Mouse (Mus musculus): ENCODE data around the gene Pdilt. TPM values are rescaled to one million over a fixed set of nuclear protein-coding genes. Genes with fewer than 3 reads are reported as not detected.

Pdilt gene
- total and polyA plus RNA-seq, 2 experiments from 2014 or later: not detected

DNA sequence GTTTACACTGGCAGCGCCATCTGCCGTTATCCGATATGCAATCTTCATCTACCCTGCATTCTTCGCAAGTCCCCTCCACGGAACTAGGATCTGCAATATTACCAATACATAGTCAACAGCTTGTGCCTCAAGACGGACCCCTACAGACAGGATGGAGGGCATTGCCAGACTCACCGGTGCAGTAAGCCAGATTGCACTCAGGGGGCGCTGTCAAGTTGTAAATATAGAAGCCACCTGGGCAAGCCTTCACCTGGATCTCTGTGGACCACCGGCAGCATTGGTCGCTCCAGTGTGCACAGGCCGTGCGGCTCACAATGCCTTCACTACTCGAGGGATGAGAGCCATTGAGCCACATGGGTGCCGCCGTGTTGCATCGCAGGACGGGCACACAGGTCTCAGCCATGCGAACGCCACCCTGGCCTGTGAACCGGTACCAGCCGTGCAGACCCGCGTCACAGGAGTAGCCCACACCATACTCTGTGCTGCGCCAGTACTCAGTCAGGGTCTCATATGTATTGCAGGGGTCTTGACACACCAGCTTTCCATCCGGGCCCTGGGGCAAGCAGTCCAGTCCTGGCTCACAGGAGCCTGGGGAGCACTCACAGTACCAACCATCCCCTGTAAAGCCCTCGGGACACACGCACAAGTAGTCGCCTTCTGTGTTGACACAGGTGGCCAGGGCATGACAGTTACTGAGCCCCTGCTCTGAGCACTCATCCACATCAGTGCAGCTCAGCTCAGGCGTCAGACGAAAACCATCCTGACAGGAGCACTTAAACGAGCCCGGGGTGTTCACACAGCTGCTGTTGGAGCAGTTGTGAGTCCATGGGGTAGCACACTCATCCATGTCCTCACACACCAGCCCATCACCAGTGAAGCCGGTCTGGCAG lies 46.5 kb downstream of the Pdilt start:
- DNase-seq (ENCODE audit: low spot score): no peak
- no peak overlapping the region for H3K4me2 ChIP-seq (ENCODE audit: low read depth, low read length)
- H3K4me1 ChIP-seq (ENCODE audit: control insufficient read depth, insufficient read depth): no peaks in the 10 kb centered on the region
- TF ChIP-seq EP300 (IDR thresholded peaks at IDR 0.05; ENCODE audit: low read depth) (no peak), CTCF (IDR thresholded peaks at IDR 0.05; ENCODE audit: low read depth) (no peak)
- no peak overlapping the region for H3K27ac ChIP-seq (ENCODE audit: low read depth)
- no peaks in the 10 kb centered on the region for H3K36me3 ChIP-seq (replicated peaks; ENCODE audit: control insufficient read depth, insufficient read depth, low read length)
- no peaks in the 10 kb centered on the region for H3K9me3 ChIP-seq (replicated peaks; ENCODE audit: control insufficient read depth, low read length)
- no peaks in the 10 kb centered on the region for H3K27me3 ChIP-seq (ENCODE audit: control insufficient read depth, insufficient read depth, low read length)
- WGBS: 65% methylated on average over 33 of the region's 33 CpGs
- no peak overlapping the region for H3K4me3 ChIP-seq (ENCODE audit: low read depth, low read length)
- no peak for ATAC-seq (ENCODE audit: insufficient read depth, low read depth)
- no peak overlapping the region for H3K9ac ChIP-seq (replicated peaks; ENCODE audit: low read depth, low read length)

DNA sequence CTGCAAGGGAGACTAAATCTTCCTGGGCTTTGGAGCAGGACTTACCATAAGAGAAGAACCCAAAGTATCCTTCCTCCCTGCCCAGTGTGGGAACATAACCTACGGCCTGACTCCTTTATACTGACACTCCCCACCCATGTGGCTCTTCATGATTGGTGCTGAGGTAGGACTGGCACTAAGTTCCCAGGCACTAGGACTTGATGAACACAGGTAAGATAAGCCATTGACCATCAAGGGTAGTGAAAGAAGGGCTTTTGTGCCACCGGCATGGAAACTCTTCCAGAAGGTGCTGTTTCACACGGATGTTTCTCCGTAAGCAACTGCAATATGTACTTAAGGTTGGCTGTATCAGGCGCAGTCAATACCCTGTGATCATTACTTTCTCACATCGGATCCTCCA lies 64.1 kb downstream of the Pdilt start, which contains the start of gene Gp2:
Gene Gp2, minus strand, starts transcription at position 101 of the 400 bp plus-strand sequence.
- no peak for DNase-seq (ENCODE audit: low spot score)
- no peak within 1 kb of the TSS for H3K4me3 ChIP-seq (ENCODE audit: low read depth, low read length)
- no peaks in the 10 kb centered on the region for H3K36me3 ChIP-seq (replicated peaks; ENCODE audit: control insufficient read depth, insufficient read depth, low read length)
- WGBS: 87% methylated on average over 6 of the region's 6 CpGs
- H3K27ac ChIP-seq (ENCODE audit: low read depth): no peak within 1 kb of the TSS
- no peaks in the 10 kb centered on the region for H3K9me3 ChIP-seq (replicated peaks; ENCODE audit: control insufficient read depth, low read length)
- ATAC-seq (ENCODE audit: insufficient read depth, low read depth): no peak
- TF ChIP-seq EP300 (IDR thresholded peaks at IDR 0.05; ENCODE audit: low read depth) (no peak), CTCF (IDR thresholded peaks at IDR 0.05; ENCODE audit: low read depth) (no peak)
- H3K9ac ChIP-seq (replicated peaks; ENCODE audit: low read depth, low read length): no peak within 1 kb of the TSS
- H3K4me2 ChIP-seq (ENCODE audit: low read depth, low read length): no peak within 1 kb of the TSS
- H3K27me3 ChIP-seq (ENCODE audit: control insufficient read depth, insufficient read depth, low read length): no peaks in the 10 kb centered on the region
- H3K4me1 ChIP-seq (ENCODE audit: control insufficient read depth, insufficient read depth): no peaks in the 10 kb centered on the region

DNA sequence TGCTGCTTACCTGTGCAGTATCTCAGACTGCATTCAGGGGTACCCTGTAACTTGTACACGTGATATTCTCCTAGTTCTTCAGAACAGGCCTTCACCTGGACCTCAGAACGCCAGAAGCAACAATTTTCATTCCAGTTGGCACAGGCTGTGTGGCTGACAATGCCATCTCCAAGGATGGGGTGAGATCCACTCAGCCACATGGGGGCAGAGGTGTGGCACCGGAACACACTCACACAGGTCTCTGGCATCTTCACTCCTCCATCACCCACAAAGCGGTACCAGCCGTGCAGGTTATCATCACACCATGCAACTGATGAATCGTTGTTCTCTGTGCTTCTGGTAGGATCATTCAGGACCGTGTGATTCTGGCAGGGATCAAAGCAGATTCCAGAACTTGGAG lies 69.1 kb downstream of the Pdilt start:
- Histone ChIP-seq H3K4me3 (ENCODE audit: low read depth, low read length) (no peak overlapping the region), H3K4me1 (ENCODE audit: control insufficient read depth, insufficient read depth) (no peaks in the 10 kb centered on the region), H3K9me3 (replicated peaks; ENCODE audit: control insufficient read depth, low read length) (no peaks in the 10 kb centered on the region), H3K9ac (replicated peaks; ENCODE audit: low read depth, low read length) (no peak overlapping the region), H3K27me3 (ENCODE audit: control insufficient read depth, insufficient read depth, low read length) (no peaks in the 10 kb centered on the region), H3K36me3 (replicated peaks; ENCODE audit: control insufficient read depth, insufficient read depth, low read length) (no peaks in the 10 kb centered on the region), H3K27ac (ENCODE audit: low read depth) (no peak overlapping the region), H3K4me2 (ENCODE audit: low read depth, low read length) (no peak overlapping the region)
- WGBS: 70% methylated on average over 7 of the region's 7 CpGs
- DNase-seq (ENCODE audit: low spot score): no peak
- no peak for ATAC-seq (ENCODE audit: insufficient read depth, low read depth)
- TF ChIP-seq CTCF (IDR thresholded peaks at IDR 0.05; ENCODE audit: low read depth) (no peak), EP300 (IDR thresholded peaks at IDR 0.05; ENCODE audit: low read depth) (no peak)

DNA sequence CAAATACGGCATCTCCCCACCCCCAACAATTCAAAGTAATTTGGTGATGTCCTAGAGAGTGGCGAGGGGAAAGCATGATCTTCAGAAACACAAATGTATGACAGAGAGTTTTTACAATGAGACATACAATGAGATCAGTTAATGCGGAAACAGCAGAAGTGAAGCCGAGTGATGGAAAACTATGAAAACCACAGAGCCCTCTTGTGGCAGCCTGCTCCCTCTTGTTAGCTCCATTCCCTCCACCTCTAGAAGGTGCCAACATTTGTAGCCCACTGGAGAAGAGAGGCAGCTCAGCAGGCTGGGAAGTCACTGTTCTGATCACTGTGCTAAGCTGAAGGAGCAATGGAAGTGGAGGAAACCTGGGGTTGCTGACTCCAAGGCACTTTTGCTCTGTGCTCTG lies 79.4 kb downstream of the Pdilt start:
- no peak for ATAC-seq (ENCODE audit: insufficient read depth, low read depth)
- H3K27me3 ChIP-seq (ENCODE audit: control insufficient read depth, insufficient read depth, low read length): no peaks in the 10 kb centered on the region

DNA sequence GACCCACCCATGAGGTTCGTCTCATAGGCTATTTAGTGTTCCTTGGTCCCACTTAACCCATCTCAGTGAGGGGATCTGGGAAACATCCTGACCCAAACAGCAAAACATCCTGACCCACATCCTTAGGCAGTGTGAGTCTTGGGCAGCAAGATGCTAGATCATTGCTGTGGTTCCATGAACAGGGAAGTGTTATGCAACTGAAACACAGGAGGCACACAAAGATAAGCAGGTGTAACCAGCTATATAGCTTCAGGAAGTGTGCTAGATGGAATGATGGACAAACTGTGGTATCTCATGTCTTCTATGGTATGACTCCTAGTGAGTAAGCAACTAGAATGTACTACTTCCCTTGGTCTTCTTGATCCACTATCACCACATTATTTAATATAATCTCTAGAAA lies 81.4 kb downstream of the Pdilt start:
- 48% methylated on average over 1 of the region's 1 CpGs for WGBS
- ATAC-seq (ENCODE audit: insufficient read depth, low read depth) (no peak), DNase-seq (ENCODE audit: low spot score) (no peak)
- Histone ChIP-seq H3K4me3 (ENCODE audit: low read depth, low read length) (no peak overlapping the region), H3K27me3 (ENCODE audit: control insufficient read depth, insufficient read depth, low read length) (no peaks in the 10 kb centered on the region), H3K4me1 (ENCODE audit: control insufficient read depth, insufficient read depth) (no peaks in the 10 kb centered on the region), H3K36me3 (replicated peaks; ENCODE audit: control insufficient read depth, insufficient read depth, low read length) (no peaks in the 10 kb centered on the region), H3K27ac (ENCODE audit: low read depth) (no peak overlapping the region), H3K9ac (replicated peaks; ENCODE audit: low read depth, low read length) (no peak overlapping the region), H3K4me2 (ENCODE audit: low read depth, low read length) (no peak overlapping the region), H3K9me3 (replicated peaks; ENCODE audit: control insufficient read depth, low read length) (no peaks in the 10 kb centered on the region)
- no peak for TF ChIP-seq CTCF (IDR thresholded peaks at IDR 0.05; ENCODE audit: low read depth)

More for the DNA sequence above, 79.4 kb downstream of the Pdilt start:
- H3K4me2 ChIP-seq (ENCODE audit: low read depth, low read length): no peak overlapping the region
- 57% methylated on average over 4 of the region's 4 CpGs for WGBS
- H3K9me3 ChIP-seq (replicated peaks; ENCODE audit: control insufficient read depth, low read length): no peaks in the 10 kb centered on the region
- H3K36me3 ChIP-seq (replicated peaks; ENCODE audit: control insufficient read depth, insufficient read depth, low read length): no peaks in the 10 kb centered on the region
- no peak for DNase-seq (ENCODE audit: low spot score)
- TF ChIP-seq EP300 (IDR thresholded peaks at IDR 0.05; ENCODE audit: low read depth): no peak
- no peak for TF ChIP-seq CTCF (IDR thresholded peaks at IDR 0.05; ENCODE audit: low read depth)
- no peaks in the 10 kb centered on the region for H3K4me1 ChIP-seq (ENCODE audit: control insufficient read depth, insufficient read depth)
- H3K27ac ChIP-seq (ENCODE audit: low read depth): no peak overlapping the region
- no peak overlapping the region for H3K4me3 ChIP-seq (ENCODE audit: low read depth, low read length)
- H3K9ac ChIP-seq (replicated peaks; ENCODE audit: low read depth, low read length): no peak overlapping the region

Other genes starting within 250 kb of the Pdilt start
- not detected in 2 replicates for gene Gp2, start 64.2 kb downstream of the Pdilt start, total RNA-seq (2014; rRNA removed; ENCODE audit: low replicate concordance)
- gene Gp2, start 64.2 kb downstream of the Pdilt start, polyA plus RNA-seq (2015; fragmentation: Nextera tagmentation; extraction: Ambion mirVana): 0.65 TPM in 1 of 2 replicates, not detected in the other
- gene Umod, start 44.2 kb downstream of the Pdilt start, total RNA-seq (2014; rRNA removed; ENCODE audit: low replicate concordance): not detected in 2 replicates
- not detected in 2 replicates for gene Umod, start 44.2 kb downstream of the Pdilt start, polyA plus RNA-seq (2015; fragmentation: Nextera tagmentation; extraction: Ambion mirVana)
- not detected in 2 replicates for gene Acsm5, start 4.0 kb downstream of the Pdilt start, total RNA-seq (2014; rRNA removed; ENCODE audit: low replicate concordance)
- gene Acsm5, start 4.0 kb downstream of the Pdilt start, polyA plus RNA-seq (2015; fragmentation: Nextera tagmentation; extraction: Ambion mirVana): not detected in 2 replicates
- not detected in 2 replicates for gene Acsm2, start 30.9 kb upstream of the Pdilt start, total RNA-seq (2014; rRNA removed; ENCODE audit: low replicate concordance)
- not detected in 2 replicates for gene Acsm2, start 30.9 kb upstream of the Pdilt start, polyA plus RNA-seq (2015; fragmentation: Nextera tagmentation; extraction: Ambion mirVana)
- not detected in 2 replicates for gene Acsm1, start 83.5 kb upstream of the Pdilt start, total RNA-seq (2014; rRNA removed; ENCODE audit: low replicate concordance)
- gene Acsm1, start 83.5 kb upstream of the Pdilt start, polyA plus RNA-seq (2015; fragmentation: Nextera tagmentation; extraction: Ambion mirVana): 0.05 and 0.48 TPM in 2 replicates
- gene Acsm4, start 166.5 kb upstream of the Pdilt start, total RNA-seq (2014; rRNA removed; ENCODE audit: low replicate concordance): not detected in 2 replicates
- not detected in 2 replicates for gene Acsm4, start 166.5 kb upstream of the Pdilt start, polyA plus RNA-seq (2015; fragmentation: Nextera tagmentation; extraction: Ambion mirVana)
- 15.8 and 21.1 TPM in 2 replicates for gene Thumpd1, start 197.3 kb upstream of the Pdilt start, total RNA-seq (2014; rRNA removed; ENCODE audit: low replicate concordance)
- gene Thumpd1, start 197.3 kb upstream of the Pdilt start, polyA plus RNA-seq (2015; fragmentation: Nextera tagmentation; extraction: Ambion mirVana): 29.9 and 32.8 TPM in 2 replicates
- 0.08 TPM in 1 of 2 replicates, not detected in the other for gene Acsm3, start 237.4 kb upstream of the Pdilt start, total RNA-seq (2014; rRNA removed; ENCODE audit: low replicate concordance)
- not detected in 2 replicates for gene Acsm3, start 237.4 kb upstream of the Pdilt start, polyA plus RNA-seq (2015; fragmentation: Nextera tagmentation; extraction: Ambion mirVana)

Measured in heart, postnatal 0 days (tissue).